Mouse (Mus musculus) thymus, postnatal 25 days (tissue): Measurements from ENCODE around the gene Galnt2.

Experiments
- DNase-seq: peaks from one replicate; pipeline ENCODE4 v3.0.0; 2022

Galnt2 gene

GRCm38 (mm10) chr8:124273606-124274218 lies 42.5 kb downstream of the Galnt2 start:
- DNase-seq: peak; percentile 84

- peak; percentile 67 for DNase-seq
Measured at GRCm38 (mm10) chr8:124274441-124275120, 43.4 kb downstream of the Galnt2 start.

GRCm38 (mm10) chr8:124275377-124276071 lies 44.3 kb downstream of the Galnt2 start:
- no peak for DNase-seq

- no peak for DNase-seq
Measured at GRCm38 (mm10) chr8:124277951-124278910, 47.0 kb downstream of the Galnt2 start.

GRCm38 (mm10) chr8:124278956-124279689 lies 47.9 kb downstream of the Galnt2 start:
- no peak for DNase-seq

GRCm38 (mm10) chr8:124279690-124279985 lies 48.4 kb downstream of the Galnt2 start:
- no peak for DNase-seq

GRCm38 (mm10) chr8:124281700-124282541 lies 50.7 kb downstream of the Galnt2 start:
- no peak for DNase-seq

GRCm38 (mm10) chr8:124282878-124283630 lies 51.9 kb downstream of the Galnt2 start:
- no peak for DNase-seq

- DNase-seq: no peak
Measured at GRCm38 (mm10) chr8:124283644-124284332, 52.6 kb downstream of the Galnt2 start.

- no peak for DNase-seq
Measured at GRCm38 (mm10) chr8:124284333-124284711, 53.1 kb downstream of the Galnt2 start.

GRCm38 (mm10) chr8:124284984-124285576 lies 53.9 kb downstream of the Galnt2 start:
- no peak for DNase-seq

GRCm38 (mm10) chr8:124286461-124287124 lies 55.4 kb downstream of the Galnt2 start:
- no peak for DNase-seq

- no peak for DNase-seq
Measured at GRCm38 (mm10) chr8:124288215-124288864, 57.1 kb downstream of the Galnt2 start.

GRCm38 (mm10) chr8:124289481-124290050 lies 58.4 kb downstream of the Galnt2 start:
- DNase-seq: no peak

GRCm38 (mm10) chr8:124290911-124291691 lies 59.9 kb downstream of the Galnt2 start:
- DNase-seq: no peak

- DNase-seq: no peak
Measured at GRCm38 (mm10) chr8:124291693-124292092, 60.5 kb downstream of the Galnt2 start.

GRCm38 (mm10) chr8:124292965-124293364 lies 61.8 kb downstream of the Galnt2 start:
- DNase-seq: no peak
